Mouse (Mus musculus) kidney, embryonic 16.5 days (tissue): ENCODE measurements around the gene Abcf2. TPM values are rescaled to one million over a fixed set of nuclear protein-coding genes. Genes with fewer than 3 reads are reported as not detected.

Experiments used
- ATAC-seq: fragments of 200-750 bp; cut with Nextera tagmentation; 2 replicates; pipeline ENCODE4 v1.8.0; 2017; ENCODE audit warnings: moderate TSS enrichment; ENCODE audit not compliant: low FRiP score, low TSS enrichment
- H3K27ac ChIP-seq: fragments of 300-500 bp; sonication (generic); 2 replicates; pipeline ENCODE4 v1.5.1; 2014; ENCODE audit warnings: low read length
- H3K27me3 ChIP-seq: fragments of 300-500 bp; sonication (generic); 2 replicates; pipeline ENCODE4 v1.6.1; 2014; ENCODE audit warnings: low read length, control low read depth, mixed read lengths; ENCODE audit not compliant: insufficient read depth
- H3K36me3 ChIP-seq: fragments of 300-500 bp; sonication (generic); 2 replicates; pipeline ENCODE4 v1.6.1; 2014; ENCODE audit warnings: low read length, control low read depth, mixed read lengths; ENCODE audit not compliant: insufficient read depth
- H3K4me1 ChIP-seq: fragments of 300-500 bp; sonication (generic); 2 replicates; pipeline ENCODE4 v1.6.1; 2014; ENCODE audit warnings: low read length, control low read depth, mixed read lengths; ENCODE audit not compliant: insufficient read depth
- H3K4me2 ChIP-seq: fragments of 300-500 bp; sonication (generic); replicated peaks from 2 replicates; pipeline ENCODE4 v1.6.1; 2014; ENCODE audit warnings: low read depth, low read length
- H3K4me3 ChIP-seq: fragments of 300-500 bp; sonication (generic); 2 replicates; pipeline ENCODE4 v1.5.1; 2014; ENCODE audit warnings: mild to moderate bottlenecking, low read length
- H3K9ac ChIP-seq: fragments of 300-500 bp; sonication (generic); replicated peaks from 2 replicates; pipeline ENCODE4 v1.6.1; 2014; ENCODE audit warnings: low read length
- H3K9me3 ChIP-seq: fragments of 300-500 bp; sonication (generic); 2 replicates; pipeline ENCODE4 v1.6.1; 2016; ENCODE audit warnings: low read length, control low read depth
- WGBS: fragments of 180-500 bp; shearing (Covaris S2); extraction: QIAGEN DNeasy Blood & Tissue Kit; methylation state at CpG from one replicate; pipeline ENCODE4 v1.1.7; 2014; 5-methylcytosine and 5-hydroxymethylcytosine counted together
- polyA plus RNA-seq: library from polyadenylated mRNA; unstranded; fragments of >200 nt; fragmentation: Nextera tagmentation; extraction: Ambion mirVana; gene quantifications from 2 replicates; pipeline ENCODE4 v1.2.1, GENCODE M21; 2015

Gene Abcf2
- polyA plus RNA-seq, 1 experiment from 2014 or later, result 118 TPM

- 75% methylated on average over 5 of the region's 5 CpGs for WGBS
- no peaks in the 10 kb centered on the region for H3K36me3 ChIP-seq
- peaks cover 8% of the 10 kb centered on the region for H3K4me1 ChIP-seq
- peak; percentile 18; the same call in 1 of the 2 replicates for ATAC-seq
- H3K4me2 ChIP-seq, result no peak overlapping the region
- no peaks in the 10 kb centered on the region for H3K27me3 ChIP-seq
- H3K9ac ChIP-seq, result no peak overlapping the region
- H3K27ac ChIP-seq, result no peak overlapping the region
- H3K9me3 ChIP-seq, result no peaks in the 10 kb centered on the region
- H3K4me3 ChIP-seq, result no peak overlapping the region
Measured at GRCm38 (mm10) chr5:24612302-24612649, 35.0 kb upstream of the Abcf2 start.

DNA sequence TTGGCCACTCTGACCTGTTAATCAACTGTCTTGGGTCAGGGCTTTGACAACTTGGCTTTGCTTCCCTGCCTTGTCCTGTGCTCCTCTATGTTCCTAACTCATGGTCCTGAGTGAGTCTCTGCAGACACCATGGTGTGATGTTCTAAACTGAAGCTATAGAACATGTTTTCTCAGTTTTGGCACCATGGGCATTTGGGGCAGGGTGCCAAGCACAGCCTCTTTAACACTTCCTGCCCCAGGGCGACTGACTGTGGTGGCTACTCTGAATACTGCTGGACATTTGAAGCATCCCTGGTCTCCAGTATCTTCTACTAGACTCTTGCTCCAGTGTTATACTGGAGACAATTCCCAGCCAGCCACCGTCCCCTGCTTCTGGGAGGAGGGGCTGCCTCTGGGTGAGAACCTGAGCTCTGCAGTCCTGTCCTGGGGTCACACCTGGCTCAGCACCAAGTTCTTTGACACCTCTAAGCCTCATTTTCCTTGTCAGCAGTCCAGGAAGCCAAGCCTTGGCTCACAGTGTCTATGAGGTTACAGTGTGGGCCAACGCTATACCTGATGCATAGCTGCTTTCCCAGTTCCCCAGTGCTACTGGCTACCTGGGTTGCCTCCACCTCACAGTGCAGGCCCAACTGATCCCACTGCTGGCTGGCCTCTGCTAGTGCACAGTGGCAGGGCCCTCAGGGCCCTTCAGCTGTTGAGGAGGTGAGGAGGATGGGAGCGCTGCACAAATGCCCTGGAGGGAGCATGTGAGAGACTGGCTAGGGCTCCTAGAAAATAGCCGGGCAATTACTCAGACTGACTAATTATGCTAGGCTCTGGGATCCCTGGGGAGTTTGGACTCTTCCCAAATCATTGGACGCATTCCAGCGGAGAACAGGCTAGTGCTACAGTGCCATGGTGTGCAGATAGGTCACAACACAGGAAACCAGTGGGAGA is 34.4 kb upstream of the Abcf2 start:
- WGBS, result 53% methylated on average over 7 of the region's 7 CpGs
- ATAC-seq, result peak; percentile 33; the same call in 1 of the 2 replicates
- no peak overlapping the region for H3K27ac ChIP-seq
- H3K9ac ChIP-seq, result no peak overlapping the region
- H3K27me3 ChIP-seq, result no peaks in the 10 kb centered on the region
- H3K4me2 ChIP-seq, result no peak overlapping the region
- H3K4me3 ChIP-seq, result no peak overlapping the region
- H3K36me3 ChIP-seq, result no peaks in the 10 kb centered on the region
- peaks cover 11% of the 10 kb centered on the region for H3K4me1 ChIP-seq
- H3K9me3 ChIP-seq, result no peaks in the 10 kb centered on the region

GRCm38 (mm10) chr5:24609388-24609787 is 32.1 kb upstream of the Abcf2 start:
- WGBS, result 50% methylated on average over 5 of the region's 5 CpGs

GRCm38 (mm10) chr5:24605980-24606665 is 28.9 kb upstream of the Abcf2 start:
- Histone ChIP-seq H3K36me3 (no peaks in the 10 kb centered on the region), H3K4me2 (peak overlapping the region; percentile 69), H3K9me3 (no peaks in the 10 kb centered on the region), H3K4me1 (peaks cover 44% of the 10 kb centered on the region), H3K27ac (peak overlapping the region; percentile 99; the same call in 1 of the 2 replicates), H3K4me3 (peak overlapping the region; percentile 68; the same call in 1 of the 2 replicates), H3K27me3 (no peaks in the 10 kb centered on the region), H3K9ac (peak overlapping the region; percentile 88)
- no peak for ATAC-seq
- 21% methylated on average over 14 of the region's 14 CpGs for WGBS

More at GRCm38 (mm10) chr5:24609388-24609787, 32.1 kb upstream of the Abcf2 start:
- Histone ChIP-seq H3K27me3 (no peaks in the 10 kb centered on the region), H3K9me3 (no peaks in the 10 kb centered on the region), H3K4me2 (no peak overlapping the region), H3K9ac (no peak overlapping the region), H3K36me3 (no peaks in the 10 kb centered on the region), H3K27ac (no peak overlapping the region), H3K4me3 (no peak overlapping the region), H3K4me1 (peaks cover 29% of the 10 kb centered on the region)
- ATAC-seq, result no peak

DNA sequence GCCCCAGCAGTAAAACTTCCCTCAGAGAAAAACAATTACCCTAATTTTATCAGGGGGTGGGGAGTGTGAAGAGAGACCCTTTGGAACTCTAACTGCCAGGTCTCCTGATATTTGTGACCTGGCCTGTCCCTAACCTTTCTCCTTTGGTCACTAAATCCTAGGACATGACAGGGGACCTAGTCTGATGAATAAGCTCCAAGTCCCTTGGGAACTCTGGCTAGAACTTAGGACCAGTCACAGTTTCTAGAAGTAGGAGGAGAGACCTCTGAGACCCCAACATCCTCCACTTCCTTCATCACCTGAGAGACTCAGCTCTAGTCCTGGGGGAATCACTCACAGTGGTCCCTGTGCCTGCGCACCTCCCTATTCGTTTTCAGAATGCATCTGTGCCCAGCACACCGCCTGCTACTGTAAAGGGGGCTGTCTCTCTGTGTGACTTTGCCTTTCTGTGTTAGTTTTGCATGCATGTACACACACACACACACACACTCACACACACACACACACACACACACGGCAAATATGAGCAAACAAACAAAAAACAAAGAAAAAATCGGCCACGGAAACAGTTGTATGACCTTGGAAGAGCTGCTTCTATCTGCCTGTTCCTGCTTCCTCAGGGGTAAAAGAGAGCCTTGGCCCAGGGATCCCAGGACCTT is 28.2 kb upstream of the Abcf2 start:
- Histone ChIP-seq H3K9me3 (no peaks in the 10 kb centered on the region), H3K9ac (peak overlapping the region; percentile 88), H3K27me3 (no peaks in the 10 kb centered on the region), H3K27ac (peak overlapping the region; percentile 99), H3K4me1 (peaks cover 51% of the 10 kb centered on the region), H3K36me3 (no peaks in the 10 kb centered on the region), H3K4me3 (peak overlapping the region; percentile 68), H3K4me2 (peak overlapping the region; percentile 69)
- 8% methylated on average over 6 of the region's 6 CpGs for WGBS
- ATAC-seq, result no peak

DNA sequence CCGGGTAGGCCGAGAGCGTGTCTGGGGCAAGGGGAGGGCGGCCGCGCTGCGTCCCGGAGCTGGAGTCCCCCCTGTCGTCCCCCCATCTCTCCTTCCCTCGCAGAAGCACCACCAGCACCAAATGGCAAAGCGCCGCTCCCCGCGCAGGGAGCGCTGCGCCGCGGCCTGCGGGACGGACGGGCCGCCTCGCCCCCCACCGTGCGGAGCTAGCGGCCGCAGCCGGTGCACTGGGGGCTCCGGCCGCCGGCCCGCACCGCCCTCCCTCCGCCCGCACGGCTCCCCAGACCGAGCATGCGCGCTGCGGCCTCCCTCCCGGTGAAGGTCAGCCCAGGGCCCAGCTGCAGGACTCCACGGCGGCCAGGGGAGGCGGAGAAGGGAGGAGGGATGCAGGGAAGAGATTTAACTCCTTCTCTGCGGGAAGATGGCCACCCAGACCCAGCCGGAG is 27.4 kb upstream of the Abcf2 start:
- Histone ChIP-seq H3K27ac (peak overlapping the region; percentile 99), H3K4me1 (peaks cover 54% of the 10 kb centered on the region), H3K9ac (peak overlapping the region; percentile 88), H3K9me3 (no peaks in the 10 kb centered on the region), H3K4me2 (peak overlapping the region; percentile 69), H3K36me3 (no peaks in the 10 kb centered on the region), H3K27me3 (no peaks in the 10 kb centered on the region), H3K4me3 (peak overlapping the region; percentile 68)
- under 1% methylated on average over 46 of the region's 46 CpGs for WGBS
- ATAC-seq, result peak; percentile 73

DNA sequence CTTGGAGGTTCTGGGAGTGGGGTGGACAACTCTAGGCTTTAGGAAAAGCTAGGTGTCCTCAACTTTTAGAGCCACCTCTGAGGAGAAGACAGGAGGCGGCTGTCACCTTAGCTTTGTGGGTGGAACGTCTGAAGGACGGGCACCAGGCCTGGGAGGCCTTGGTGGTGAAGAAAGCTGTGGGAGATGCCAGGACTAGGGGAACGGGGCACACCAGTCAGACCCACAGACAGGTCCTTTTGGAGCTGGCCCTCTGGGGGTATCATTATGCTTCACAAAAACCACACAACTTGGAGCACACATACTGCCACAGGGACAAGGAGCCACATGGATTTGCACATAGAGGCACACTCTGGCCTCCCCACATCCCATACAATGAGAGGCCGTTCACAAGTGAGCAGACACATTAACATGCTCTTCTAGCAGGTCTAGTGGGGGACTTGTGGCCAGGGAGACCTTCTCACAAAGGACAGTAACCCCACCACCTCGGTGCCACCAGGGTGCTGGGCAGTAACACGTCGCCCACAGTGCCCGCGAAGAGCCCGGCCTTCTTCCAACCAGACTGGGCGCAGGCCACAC is 26.9 kb upstream of the Abcf2 start:
- Histone ChIP-seq H3K27me3 (no peaks in the 10 kb centered on the region), H3K9ac (peak overlapping the region; percentile 88), H3K9me3 (no peaks in the 10 kb centered on the region), H3K4me3 (peak overlapping the region; percentile 68), H3K4me2 (peak overlapping the region; percentile 69), H3K4me1 (peaks cover 59% of the 10 kb centered on the region), H3K36me3 (no peaks in the 10 kb centered on the region), H3K27ac (peak overlapping the region; percentile 99)
- no peak for ATAC-seq
- WGBS, result 15% methylated on average over 12 of the region's 12 CpGs

DNA sequence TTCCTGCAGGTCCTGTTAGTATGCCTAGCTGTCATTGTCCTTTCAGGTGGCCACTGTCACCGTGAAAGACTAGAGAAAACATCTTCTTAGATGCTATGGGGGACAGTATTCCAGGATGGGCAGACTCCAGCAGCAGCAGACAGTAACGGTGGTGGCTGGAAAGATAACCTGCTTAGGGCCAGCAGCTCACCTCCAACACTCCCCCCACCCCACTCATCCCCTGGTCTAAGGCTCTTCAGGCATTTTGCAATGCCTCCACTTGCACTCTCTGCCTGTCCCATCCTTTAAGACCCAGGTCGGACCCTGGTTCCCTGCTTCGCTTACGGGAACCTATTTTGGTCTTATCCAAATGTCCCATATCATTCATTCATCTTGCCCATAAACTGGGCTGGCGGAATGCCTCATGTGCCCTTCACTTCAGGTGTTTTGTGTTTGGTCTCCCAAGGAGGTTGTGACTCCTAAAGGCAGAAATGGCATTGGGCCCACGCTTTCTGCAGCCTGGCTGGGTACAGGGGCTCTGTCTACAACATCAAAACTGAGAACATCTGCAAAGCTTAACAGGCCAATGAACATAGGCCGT is 26.3 kb upstream of the Abcf2 start:
- Histone ChIP-seq H3K27me3 (no peaks in the 10 kb centered on the region), H3K9ac (peak overlapping the region; percentile 91), H3K4me2 (peak overlapping the region; percentile 86), H3K36me3 (no peaks in the 10 kb centered on the region), H3K4me3 (peak overlapping the region; percentile 69), H3K27ac (peak overlapping the region; percentile 99), H3K4me1 (peaks cover 65% of the 10 kb centered on the region), H3K9me3 (no peaks in the 10 kb centered on the region)
- 49% methylated on average over 8 of the region's 8 CpGs for WGBS
- ATAC-seq, result no peak

DNA sequence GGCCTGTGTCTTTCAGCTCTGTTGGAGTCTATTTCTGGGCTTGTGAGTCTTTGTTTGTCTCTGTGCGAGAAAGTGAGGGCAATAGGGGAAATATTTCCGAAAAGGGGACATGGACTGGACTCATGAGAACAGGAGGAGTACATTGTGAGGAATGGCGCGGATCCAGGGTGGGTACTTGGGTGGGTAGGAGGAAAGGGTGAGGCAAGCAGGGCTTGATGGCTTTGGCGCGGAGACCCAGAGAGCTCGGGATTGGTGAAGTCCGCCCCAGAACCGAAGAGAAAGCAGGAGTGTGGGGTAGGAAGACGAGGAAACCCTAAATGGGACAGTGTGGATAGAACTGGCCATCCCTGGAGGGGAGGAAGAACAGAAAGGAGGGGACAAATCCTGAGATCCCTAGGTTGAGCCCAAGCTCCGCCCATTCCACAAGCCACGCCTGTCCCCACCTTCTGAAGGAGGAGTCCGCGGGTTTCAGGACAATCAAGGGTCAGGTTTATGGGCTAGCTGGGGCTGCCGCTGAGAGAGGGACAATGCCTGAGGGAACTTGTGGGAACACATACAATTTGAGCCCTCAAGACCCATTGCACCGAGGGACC is 25.6 kb upstream of the Abcf2 start:
- peak; percentile 48 for ATAC-seq
- Histone ChIP-seq H3K36me3 (no peaks in the 10 kb centered on the region), H3K9me3 (no peaks in the 10 kb centered on the region), H3K9ac (peak overlapping the region; percentile 91), H3K4me2 (peak overlapping the region; percentile 86), H3K4me3 (peak overlapping the region; percentile 69), H3K4me1 (peaks cover 72% of the 10 kb centered on the region), H3K27me3 (no peaks in the 10 kb centered on the region), H3K27ac (peak overlapping the region; percentile 99)
- WGBS, result 3% methylated on average over 16 of the region's 16 CpGs
